Mouse (Mus musculus): Measurements from ENCODE around the gene Dpp3.

GRCm38 (mm10) chr19:4961928-4962601 lies 34.0 kb upstream of the Dpp3 start, which contains the start of gene Mrpl11:
- TF ChIP-seq CTCF (IDR thresholded peaks at IDR 0.05; ENCODE audit: low read depth, low read length) (peak; percentile 89), POLR2A (IDR thresholded peaks at IDR 0.05; ENCODE audit: extremely low read depth, insufficient read depth, low read length) (no peak)
